Mouse (Mus musculus): ENCODE data around the gene Abcb6. TPM values are rescaled to one million over a fixed set of nuclear protein-coding genes. Genes with fewer than 3 reads are reported as not detected.
A peak's percentile ranks its signal among the peaks of the same experiment; 100 is the strongest.

Gene Abcb6
- polyA plus RNA-seq, 1 experiment from 2014 or later = 38.1 TPM

GRCm38 (mm10) chr1:75216797-75217585 lies 36.8 kb upstream of the Abcb6 start:
- 49% methylated on average over 13 of the region's 13 CpGs for WGBS (ENCODE audit: insufficient replicate concordance)

GRCm38 (mm10) chr1:75215785-75216184 lies 35.6 kb upstream of the Abcb6 start:
- H3K4me1 ChIP-seq (ENCODE audit: insufficient read depth) = peaks cover 71% of the 10 kb centered on the region
- no peak for DNase-seq
- H3K4me2 ChIP-seq (ENCODE audit: low read depth, low read length) = peak overlapping the region; percentile 100
- H3K36me3 ChIP-seq (replicated peaks; ENCODE audit: insufficient read depth, low read length) = peaks cover 50% of the 10 kb centered on the region
- WGBS (ENCODE audit: insufficient replicate concordance) = 80% methylated on average over 9 of the region's 9 CpGs
- H3K4me3 ChIP-seq (ENCODE audit: low read depth, low read length) = peak overlapping the region; percentile 95
- no peak for ATAC-seq
- no peak overlapping the region for H3K9ac ChIP-seq (replicated peaks)
- H3K27me3 ChIP-seq (ENCODE audit: insufficient read depth, low read length) = peaks cover 5% of the 10 kb centered on the region; the same call in 1 of the 2 replicates
- H3K27ac ChIP-seq (ENCODE audit: low read depth) = peak overlapping the region; percentile 95
- no peaks in the 10 kb centered on the region for H3K9me3 ChIP-seq (ENCODE audit: low read length)
- no peak for TF ChIP-seq CTCF (IDR thresholded peaks at IDR 0.05; ENCODE audit: low read depth)
- TF ChIP-seq EP300 (IDR thresholded peaks at IDR 0.05; ENCODE audit: low read depth) = no peak

More at GRCm38 (mm10) chr1:75216797-75217585, 36.8 kb upstream of the Abcb6 start:
- Histone ChIP-seq H3K4me3 (ENCODE audit: low read depth, low read length) (peak overlapping the region; percentile 95), H3K9me3 (ENCODE audit: low read length) (no peaks in the 10 kb centered on the region), H3K27ac (ENCODE audit: low read depth) (peak overlapping the region; percentile 95), H3K27me3 (ENCODE audit: insufficient read depth, low read length) (peaks cover 9% of the 10 kb centered on the region; the same call in 1 of the 2 replicates), H3K36me3 (replicated peaks; ENCODE audit: insufficient read depth, low read length) (peaks cover 47% of the 10 kb centered on the region), H3K9ac (replicated peaks) (peak overlapping the region; percentile 84), H3K4me2 (ENCODE audit: low read depth, low read length) (peak overlapping the region; percentile 100), H3K4me1 (ENCODE audit: insufficient read depth) (peaks cover 69% of the 10 kb centered on the region)
- TF ChIP-seq EP300 (IDR thresholded peaks at IDR 0.05; ENCODE audit: low read depth) (peak; percentile 81), CTCF (IDR thresholded peaks at IDR 0.05; ENCODE audit: low read depth) (no peak)
- peak; percentile 49 for DNase-seq
- ATAC-seq = peak; percentile 12

- peak overlapping the region; percentile 100 for H3K4me2 ChIP-seq (ENCODE audit: low read depth, low read length)
- H3K9ac ChIP-seq (replicated peaks) = peak overlapping the region; percentile 44
These were observed 34.7 kb upstream of the Abcb6 start for GRCm38 (mm10) chr1:75214886-75215285.

GRCm38 (mm10) chr1:75214442-75214841 lies 34.2 kb upstream of the Abcb6 start:
- no peak for TF ChIP-seq CTCF (IDR thresholded peaks at IDR 0.05; ENCODE audit: low read depth)
- no peak for TF ChIP-seq EP300 (IDR thresholded peaks at IDR 0.05; ENCODE audit: low read depth)
- no peaks in the 10 kb centered on the region for H3K9me3 ChIP-seq (ENCODE audit: low read length)
- DNase-seq (peak; percentile 46), ATAC-seq (peak; percentile 33)
- peak overlapping the region; percentile 95 for H3K27ac ChIP-seq (ENCODE audit: low read depth)
- H3K4me3 ChIP-seq (ENCODE audit: low read depth, low read length) = peak overlapping the region; percentile 95
- peak overlapping the region; percentile 100 for H3K4me2 ChIP-seq (ENCODE audit: low read depth, low read length)
- H3K4me1 ChIP-seq (ENCODE audit: insufficient read depth) = peaks cover 76% of the 10 kb centered on the region
- H3K9ac ChIP-seq (replicated peaks) = peak overlapping the region; percentile 44
- WGBS (ENCODE audit: insufficient replicate concordance) = 70% methylated on average over 2 of the region's 2 CpGs
- H3K27me3 ChIP-seq (ENCODE audit: insufficient read depth, low read length) = no peaks in the 10 kb centered on the region
- peaks cover 50% of the 10 kb centered on the region for H3K36me3 ChIP-seq (replicated peaks; ENCODE audit: insufficient read depth, low read length)

More at GRCm38 (mm10) chr1:75214886-75215285, 34.7 kb upstream of the Abcb6 start:
- Histone ChIP-seq H3K9me3 (ENCODE audit: low read length) (no peaks in the 10 kb centered on the region), H3K4me1 (ENCODE audit: insufficient read depth) (peaks cover 76% of the 10 kb centered on the region), H3K4me3 (ENCODE audit: low read depth, low read length) (peak overlapping the region; percentile 95), H3K36me3 (replicated peaks; ENCODE audit: insufficient read depth, low read length) (peaks cover 50% of the 10 kb centered on the region), H3K27me3 (ENCODE audit: insufficient read depth, low read length) (no peaks in the 10 kb centered on the region), H3K27ac (ENCODE audit: low read depth) (peak overlapping the region; percentile 95)
- ATAC-seq (peak; percentile 12), DNase-seq (peak; percentile 76)
- 38% methylated on average over 5 of the region's 5 CpGs for WGBS (ENCODE audit: insufficient replicate concordance)
- TF ChIP-seq CTCF (IDR thresholded peaks at IDR 0.05; ENCODE audit: low read depth) (no peak), EP300 (IDR thresholded peaks at IDR 0.05; ENCODE audit: low read depth) (no peak)

- Histone ChIP-seq H3K27me3 (ENCODE audit: insufficient read depth, low read length) (no peaks in the 10 kb centered on the region), H3K9ac (replicated peaks) (peak overlapping the region; percentile 85; the same call in 1 of the 2 replicates), H3K4me1 (ENCODE audit: insufficient read depth) (peaks cover 81% of the 10 kb centered on the region), H3K4me3 (ENCODE audit: low read depth, low read length) (peak overlapping the region; percentile 82), H3K36me3 (replicated peaks; ENCODE audit: insufficient read depth, low read length) (peaks cover 50% of the 10 kb centered on the region), H3K9me3 (ENCODE audit: low read length) (no peaks in the 10 kb centered on the region), H3K27ac (ENCODE audit: low read depth) (peak overlapping the region; percentile 95), H3K4me2 (ENCODE audit: low read depth, low read length) (peak overlapping the region; percentile 100)
- TF ChIP-seq CTCF (IDR thresholded peaks at IDR 0.05; ENCODE audit: low read depth) = no peak
- TF ChIP-seq EP300 (IDR thresholded peaks at IDR 0.05; ENCODE audit: low read depth) = no peak; the same call in 1 of the 2 replicates
- 18% methylated on average over 7 of the region's 7 CpGs for WGBS (ENCODE audit: insufficient replicate concordance)
- no peak for ATAC-seq
- peak; percentile 67 for DNase-seq
These were observed 32.9 kb upstream of the Abcb6 start for GRCm38 (mm10) chr1:75213096-75213495.

GRCm38 (mm10) chr1:75212542-75212941 lies 32.4 kb upstream of the Abcb6 start:
- Histone ChIP-seq H3K36me3 (replicated peaks; ENCODE audit: insufficient read depth, low read length) (peaks cover 50% of the 10 kb centered on the region), H3K9ac (replicated peaks) (peak overlapping the region; percentile 85), H3K4me3 (ENCODE audit: low read depth, low read length) (peak overlapping the region; percentile 82)

More at GRCm38 (mm10) chr1:75212542-75212941, 32.4 kb upstream of the Abcb6 start:
- Histone ChIP-seq H3K27ac (ENCODE audit: low read depth) (peak overlapping the region; percentile 95), H3K27me3 (ENCODE audit: insufficient read depth, low read length) (no peaks in the 10 kb centered on the region), H3K4me1 (ENCODE audit: insufficient read depth) (peaks cover 77% of the 10 kb centered on the region), H3K9me3 (ENCODE audit: low read length) (no peaks in the 10 kb centered on the region), H3K4me2 (ENCODE audit: low read depth, low read length) (peak overlapping the region; percentile 100)
- peak; percentile 8; the same call in 1 of the 2 replicates for ATAC-seq
- TF ChIP-seq CTCF (IDR thresholded peaks at IDR 0.05; ENCODE audit: low read depth) (no peak), EP300 (IDR thresholded peaks at IDR 0.05; ENCODE audit: low read depth) (no peak)
- DNase-seq = peak; percentile 66
- 50% methylated on average over 4 of the region's 4 CpGs for WGBS (ENCODE audit: insufficient replicate concordance)
